Mouse (Mus musculus) lung, embryonic 14.5 days (tissue): ENCODE measurements around the gene Ergic1. TPM values are rescaled to one million over a fixed set of nuclear protein-coding genes. Genes with fewer than 3 reads are reported as not detected.

ENCODE experiments used
- ATAC-seq: fragments of 200-750 bp; cut with Nextera tagmentation; 2 replicates; pipeline ENCODE4 v1.8.0; 2017; ENCODE audit warnings: mild to moderate bottlenecking, moderate TSS enrichment, moderate library complexity; ENCODE audit not compliant: insufficient read depth
- DNase-seq: peaks from one replicate; pipeline ENCODE4 v3.0.0-alpha.2; 2015
- H3K27ac ChIP-seq: fragments of 300-500 bp; sonication (generic); 2 replicates; pipeline ENCODE4 v1.5.1; 2014; ENCODE audit warnings: low read depth, mild to moderate bottlenecking, moderate library complexity
- H3K27me3 ChIP-seq: fragments of 300-500 bp; sonication (generic); 2 replicates; pipeline ENCODE4 v1.6.1; 2014; ENCODE audit warnings: low read length, control low read depth; ENCODE audit not compliant: insufficient read depth
- H3K36me3 ChIP-seq: fragments of 300-500 bp; sonication (generic); 2 replicates; pipeline ENCODE4 v1.6.1; 2014; ENCODE audit warnings: control low read depth; ENCODE audit not compliant: insufficient read depth
- H3K4me1 ChIP-seq: fragments of 300-500 bp; sonication (generic); 2 replicates; pipeline ENCODE4 v1.6.1; 2014; ENCODE audit warnings: antibody characterized with exemption, control low read depth; ENCODE audit not compliant: insufficient read depth
- H3K4me2 ChIP-seq: fragments of 300-500 bp; sonication (generic); 2 replicates; pipeline ENCODE4 v1.6.1; 2014; ENCODE audit warnings: mild to moderate bottlenecking
- H3K4me3 ChIP-seq: fragments of 300-500 bp; sonication (generic); 2 replicates; pipeline ENCODE4 v1.5.1; 2014; ENCODE audit warnings: low read depth, low read length
- H3K9ac ChIP-seq: fragments of 300-500 bp; sonication (generic); 2 replicates; pipeline ENCODE4 v1.6.1; 2014
- H3K9me3 ChIP-seq: fragments of 300-500 bp; sonication (generic); 2 replicates; pipeline ENCODE4 v1.6.1; 2016; ENCODE audit warnings: low read depth, low read length, control low read depth
- CTCF ChIP-seq: IDR thresholded peaks from 2 replicates; pipeline ENCODE4 v1.5.1; 2016; ENCODE audit warnings: antibody characterized with exemption, low read depth
- WGBS: fragments of 180-500 bp; shearing (Covaris S2); extraction: QIAGEN DNeasy Blood & Tissue Kit; methylation state at CpG from one replicate; pipeline ENCODE4 v1.1.7; 2014; 5-methylcytosine and 5-hydroxymethylcytosine counted together
- microRNA-seq: library from miRNA; unstranded; fragments of <30 nt; microRNA quantifications from one replicate; pipeline ENCODE4, GENCODE M21; 2016; ENCODE audit warnings: borderline number of aligned reads
- polyA plus RNA-seq: library from polyadenylated mRNA; unstranded; fragments of >200 nt; fragmentation: Nextera tagmentation; extraction: Ambion mirVana; gene quantifications from 2 replicates; pipeline ENCODE4 v1.2.1, GENCODE M21; 2014

Ergic1 gene
- polyA plus RNA-seq, 1 experiment from 2014 or later, result 125 TPM

- no peaks in the 10 kb centered on the region for H3K27me3 ChIP-seq
- no peak for TF ChIP-seq CTCF
- no peak overlapping the region for H3K4me3 ChIP-seq
- H3K4me1 ChIP-seq, result no peaks in the 10 kb centered on the region
- H3K36me3 ChIP-seq, result peaks cover 37% of the 10 kb centered on the region
- WGBS, result 77% methylated on average over 10 of the region's 10 CpGs
- DNase-seq (no peak), ATAC-seq (no peak)
- no peak overlapping the region for H3K4me2 ChIP-seq
- H3K9ac ChIP-seq, result no peak overlapping the region
- H3K9me3 ChIP-seq, result no peaks in the 10 kb centered on the region
- no peak overlapping the region for H3K27ac ChIP-seq
Observed at GRCm38 (mm10) chr17:26699819-26700616, 138.7 kb downstream of the Ergic1 start.

- H3K9ac ChIP-seq, result no peak overlapping the region
- no peak for DNase-seq
- no peaks in the 10 kb centered on the region for H3K27me3 ChIP-seq
- H3K36me3 ChIP-seq, result peaks cover 31% of the 10 kb centered on the region
- no peaks in the 10 kb centered on the region for H3K9me3 ChIP-seq
- no peaks in the 10 kb centered on the region for H3K4me1 ChIP-seq
- H3K4me3 ChIP-seq, result no peak overlapping the region
- ATAC-seq, result no peak
- TF ChIP-seq CTCF, result no peak
- no peak overlapping the region for H3K4me2 ChIP-seq
- 78% methylated on average over 13 of the region's 13 CpGs for WGBS
- no peak overlapping the region for H3K27ac ChIP-seq
Observed at GRCm38 (mm10) chr17:26701565-26701964, 140.3 kb downstream of the Ergic1 start.

GRCm38 (mm10) chr17:26702621-26703020 is 141.3 kb downstream of the Ergic1 start:
- 81% methylated on average over 4 of the region's 4 CpGs for WGBS
- H3K27ac ChIP-seq, result no peak overlapping the region
- no peak for ATAC-seq

GRCm38 (mm10) chr17:26703671-26704070 is 142.4 kb downstream of the Ergic1 start:
- DNase-seq (no peak), ATAC-seq (no peak)
- H3K4me2 ChIP-seq, result no peak overlapping the region
- 72% methylated on average over 4 of the region's 4 CpGs for WGBS
- no peak overlapping the region for H3K4me3 ChIP-seq
- TF ChIP-seq CTCF, result no peak
- H3K27me3 ChIP-seq, result no peaks in the 10 kb centered on the region
- no peaks in the 10 kb centered on the region for H3K4me1 ChIP-seq
- no peak overlapping the region for H3K9ac ChIP-seq
- H3K36me3 ChIP-seq, result peaks cover 17% of the 10 kb centered on the region; the same call in 1 of the 2 replicates
- H3K9me3 ChIP-seq, result no peaks in the 10 kb centered on the region
- no peak overlapping the region for H3K27ac ChIP-seq

More at GRCm38 (mm10) chr17:26702621-26703020, 141.3 kb downstream of the Ergic1 start:
- Histone ChIP-seq H3K36me3 (peaks cover 28% of the 10 kb centered on the region), H3K4me1 (no peaks in the 10 kb centered on the region), H3K4me3 (no peak overlapping the region), H3K9me3 (no peaks in the 10 kb centered on the region), H3K27me3 (no peaks in the 10 kb centered on the region), H3K4me2 (no peak overlapping the region), H3K9ac (no peak overlapping the region)
- DNase-seq, result no peak
- no peak for TF ChIP-seq CTCF

GRCm38 (mm10) chr17:26705463-26706359 is 144.4 kb downstream of the Ergic1 start:
- DNase-seq, result no peak
- 69% methylated on average over 11 of the region's 11 CpGs for WGBS
- no peak overlapping the region for H3K4me3 ChIP-seq
- no peak overlapping the region for H3K4me2 ChIP-seq
- H3K27ac ChIP-seq, result no peak overlapping the region
- H3K9me3 ChIP-seq, result no peaks in the 10 kb centered on the region
- ATAC-seq, result no peak
- no peaks in the 10 kb centered on the region for H3K27me3 ChIP-seq
- H3K36me3 ChIP-seq, result no peaks in the 10 kb centered on the region; the same call in 1 of the 2 replicates
- no peak for TF ChIP-seq CTCF
- H3K9ac ChIP-seq, result no peak overlapping the region
- H3K4me1 ChIP-seq, result no peaks in the 10 kb centered on the region

Small RNAs within 50 kb of the gene (microRNA-seq; reads per million reads assigned to microRNA genes)
- not detected for gene Gm22420

Other genes starting within 250 kb of the Ergic1 start
- gene Neurl1b, start 146.7 kb upstream of the Ergic1 start, polyA plus RNA-seq, result 1.9 and 2.1 TPM in 2 replicates
- gene Dusp1, start 639 bp downstream of the Ergic1 start, polyA plus RNA-seq, result 19.7 and 24.5 TPM in 2 replicates
- gene Atp6v0e, start 101.7 kb downstream of the Ergic1 start, polyA plus RNA-seq, result 143 and 152 TPM in 2 replicates
- gene Crebrf, start 154.2 kb downstream of the Ergic1 start, polyA plus RNA-seq, result 5.6 and 6.3 TPM in 2 replicates
- gene Bnip1, start 219.6 kb downstream of the Ergic1 start, polyA plus RNA-seq, result 49.7 and 51.3 TPM in 2 replicates